ENCODE assay signal across 17 mouse cellular contexts in the genomic region with DNA sequence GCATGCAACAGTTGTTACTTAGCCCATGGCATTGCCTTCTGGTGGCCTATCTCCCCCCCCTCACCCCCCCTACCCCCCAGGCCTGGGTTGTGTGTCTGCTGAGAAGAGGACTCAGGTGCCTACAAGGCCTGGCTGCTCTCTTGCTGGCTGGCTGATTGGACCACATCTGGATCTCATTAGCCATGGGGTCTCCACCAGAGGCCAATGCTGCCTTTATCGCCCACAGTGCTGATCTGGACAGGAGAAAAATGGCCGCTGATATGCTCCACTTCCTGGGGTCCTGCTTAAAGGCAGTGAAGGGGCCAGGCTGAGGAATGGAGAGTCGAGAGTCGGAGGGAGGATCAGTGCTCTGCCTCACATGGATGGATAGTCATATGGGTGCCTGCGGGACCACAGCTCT.
"Had no signal": no experiment of that assay in that cellular context is flagged by ENCODE, and none has a peak within 500 bp of the region (broad histone marks: within the 10 kb centered on the region; RNA-seq: fewer than 3 reads in every experiment).

No protein-coding gene starts in this region.

- H3K4me2 ChIP-seq: limb, embryonic 15.5 days; liver, embryonic 12.5 days; lung, embryonic 14.5 days; midbrain, embryonic 13.5 days; neural tube, embryonic 12.5 days; stomach, embryonic 15.5 days had no signal

- H3K27ac ChIP-seq: layer of hippocampus, adult 2 months; limb, embryonic 15.5 days; liver, embryonic 12.5 days; midbrain, embryonic 13.5 days; neural tube, embryonic 12.5 days; stomach, embryonic 15.5 days had no signal

- H3K4me3 ChIP-seq: layer of hippocampus, adult 2 months; limb, embryonic 15.5 days; liver, embryonic 12.5 days; midbrain, embryonic 13.5 days; myocyte; neural tube, embryonic 12.5 days; stomach, embryonic 15.5 days had no signal

- DNase-seq: kidney, adult 11 months; kidney, adult 9 months; kidney, postnatal 10 days; kidney, postnatal 4 days; left cerebral cortex, postnatal 4 days; lung, embryonic 14.5 days; lung, postnatal 10 days; right cerebral cortex, postnatal 14 days; thymus, adult 2 months; thymus, postnatal 25 days had no signal

- H3K9me3 ChIP-seq: limb, embryonic 15.5 days; liver, embryonic 12.5 days; midbrain, embryonic 13.5 days; neural tube, embryonic 12.5 days; stomach, embryonic 15.5 days had no signal

- H3K27me3 ChIP-seq: neural tube, embryonic 12.5 days; stomach, embryonic 15.5 days had no signal

- H3K4me1 ChIP-seq: liver, embryonic 12.5 days had no signal

- H3K36me3 ChIP-seq: limb, embryonic 15.5 days; liver, embryonic 12.5 days; midbrain, embryonic 13.5 days; neural tube, embryonic 12.5 days; stomach, embryonic 15.5 days had no signal

- H3K9ac ChIP-seq: limb, embryonic 15.5 days; liver, embryonic 12.5 days; lung, embryonic 14.5 days; midbrain, embryonic 13.5 days; neural tube, embryonic 12.5 days; stomach, embryonic 15.5 days had no signal

- ATAC-seq: liver, embryonic 12.5 days; midbrain, embryonic 13.5 days had no signal
